Mouse (Mus musculus) G1E (cell line): ENCODE data around the gene Mybbp1a.

Experiments used
- CTCF ChIP-seq: IDR thresholded peaks from 2 replicates; pipeline ENCODE4 v1.5.1; 2012; ENCODE audit warnings: low read depth, low read length, inconsistent platforms, mixed read lengths
- TAL1 ChIP-seq: conservative IDR thresholded peaks from 2 replicates; pipeline ENCODE4 v1.6.1; 2012; ENCODE audit warnings: low read depth, low read length, inconsistent platforms, mixed read lengths

GRCm38 (mm10) chr11:72488753-72489271 is 47.7 kb downstream of the Mybbp1a start:
- no peak for TF ChIP-seq TAL1
- TF ChIP-seq CTCF, result no peak
